Mouse (Mus musculus): ENCODE data around the gene Mut. TPM values are rescaled to one million over a fixed set of nuclear protein-coding genes. Genes with fewer than 3 reads are reported as not detected.

Gene Mut
- polyA plus RNA-seq, 1 experiment from 2014 or later, result 36.2 TPM

DNA sequence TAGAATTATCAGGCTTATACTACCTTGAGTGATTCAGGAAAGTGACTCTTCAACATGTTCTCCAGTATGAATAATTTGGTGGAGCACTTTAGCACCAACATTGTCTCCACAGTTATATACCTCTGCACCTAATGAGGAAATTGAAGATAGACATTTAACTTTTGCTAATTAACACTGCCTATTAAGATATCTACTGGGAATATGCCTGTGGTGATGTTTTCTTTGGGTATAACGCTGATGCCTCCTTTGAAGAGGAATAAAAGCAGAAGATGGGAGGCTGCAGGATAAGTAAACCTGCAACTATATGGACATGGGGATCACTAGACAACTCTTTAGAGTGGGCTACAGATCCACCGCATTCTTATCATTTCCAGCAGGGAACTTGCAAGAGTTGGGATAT lies 20.2 kb upstream of the Mut start, which contains the start of gene Glyatl3:
TSS of gene Glyatl3 (minus strand) at position 101 of the 400 bp plus-strand sequence.
- no peak within 1 kb of the TSS for H3K4me3 ChIP-seq (ENCODE audit: low read depth, low read length)
- no peak within 1 kb of the TSS for H3K4me2 ChIP-seq (ENCODE audit: low read depth, severe bottlenecking)
- 94% methylated on average over 2 of the region's 2 CpGs for WGBS

DNA sequence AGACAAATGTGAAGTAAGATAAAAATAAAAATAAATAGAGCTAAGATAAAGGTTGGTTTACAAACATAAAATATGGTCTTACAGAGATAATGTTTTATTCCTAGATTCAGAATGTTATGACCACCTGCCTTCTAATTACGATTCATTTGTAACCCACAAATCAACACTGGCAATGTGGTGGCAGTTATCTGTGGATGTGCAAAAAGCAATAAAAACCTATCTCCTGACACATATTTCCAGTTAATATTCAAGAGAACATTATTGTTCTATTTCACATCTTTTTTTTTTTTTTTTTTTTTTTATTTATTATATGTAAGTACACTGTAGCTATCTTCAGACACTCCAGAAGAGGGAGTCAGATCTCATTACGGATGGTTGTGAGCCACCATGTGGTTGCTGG lies 19.0 kb upstream of the Mut start:
- H3K9me3 ChIP-seq (ENCODE audit: control insufficient read depth, low read length), result no peaks in the 10 kb centered on the region
- no peaks in the 10 kb centered on the region for H3K4me1 ChIP-seq (ENCODE audit: control insufficient read depth, insufficient read depth, low read length)
- H3K4me3 ChIP-seq (ENCODE audit: low read depth, low read length), result no peak overlapping the region
- no peak overlapping the region for H3K9ac ChIP-seq (ENCODE audit: low read length)
- 85% methylated on average over 1 of the region's 2 CpGs for WGBS
- H3K27ac ChIP-seq (replicated peaks; ENCODE audit: low read depth, low read length), result no peak overlapping the region
- no peak for ATAC-seq (ENCODE audit: insufficient number of reproducible peaks, low FRiP score, low TSS enrichment, low read depth)
- no peak overlapping the region for H3K4me2 ChIP-seq (ENCODE audit: low read depth, severe bottlenecking)
- no peaks in the 10 kb centered on the region for H3K27me3 ChIP-seq (ENCODE audit: control insufficient read depth, insufficient read depth, low read length)
- no peak for DNase-seq (ENCODE audit: low spot score)
- H3K36me3 ChIP-seq (ENCODE audit: control insufficient read depth, insufficient read depth, low read length), result no peaks in the 10 kb centered on the region

More for the DNA sequence above, 20.2 kb upstream of the Mut start, which contains the start of gene Glyatl3:
- Histone ChIP-seq H3K36me3 (ENCODE audit: control insufficient read depth, insufficient read depth, low read length) (no peaks in the 10 kb centered on the region), H3K27me3 (ENCODE audit: control insufficient read depth, insufficient read depth, low read length) (no peaks in the 10 kb centered on the region), H3K4me1 (ENCODE audit: control insufficient read depth, insufficient read depth, low read length) (no peaks in the 10 kb centered on the region), H3K27ac (replicated peaks; ENCODE audit: low read depth, low read length) (no peak within 1 kb of the TSS), H3K9me3 (ENCODE audit: control insufficient read depth, low read length) (no peaks in the 10 kb centered on the region), H3K9ac (ENCODE audit: low read length) (no peak within 1 kb of the TSS)
- ATAC-seq (ENCODE audit: insufficient number of reproducible peaks, low FRiP score, low TSS enrichment, low read depth) (no peak), DNase-seq (ENCODE audit: low spot score) (no peak)

DNA sequence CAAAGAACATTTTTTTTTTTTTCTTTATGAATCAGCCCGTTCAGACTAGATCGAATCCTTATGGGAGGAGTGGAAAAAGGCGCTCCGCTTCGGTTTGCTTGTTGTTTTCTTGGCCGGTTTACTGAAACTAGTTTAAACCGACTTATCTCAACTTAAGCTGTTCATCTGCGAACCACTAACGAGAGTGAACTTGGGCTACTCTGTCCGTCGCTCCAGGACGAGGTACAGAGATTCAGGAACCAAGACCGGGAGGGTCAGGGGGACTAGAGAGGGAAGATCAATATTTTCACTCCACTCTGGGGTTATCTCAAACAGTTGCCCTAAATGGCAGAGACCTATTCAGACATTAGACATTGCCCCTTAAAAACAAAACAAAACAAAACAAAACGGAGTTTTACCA lies 500 bp upstream of the Mut start:
- ATAC-seq (ENCODE audit: insufficient number of reproducible peaks, low FRiP score, low TSS enrichment, low read depth) (peak; percentile 7; the same call in 1 of the 2 replicates), DNase-seq (ENCODE audit: low spot score) (no peak)
- Histone ChIP-seq H3K4me2 (ENCODE audit: low read depth, severe bottlenecking) (peak overlapping the region; percentile 66), H3K27ac (replicated peaks; ENCODE audit: low read depth, low read length) (no peak overlapping the region), H3K27me3 (ENCODE audit: control insufficient read depth, insufficient read depth, low read length) (no peaks in the 10 kb centered on the region), H3K4me1 (ENCODE audit: control insufficient read depth, insufficient read depth, low read length) (0 out of 2 replicates have a peak, but pooled peaks cover 3% of the 10 kb centered on the region), H3K36me3 (ENCODE audit: control insufficient read depth, insufficient read depth, low read length) (0 out of 2 replicates have a peak, but pooled peaks cover 2% of the 10 kb centered on the region), H3K9ac (ENCODE audit: low read length) (peak overlapping the region; percentile 65), H3K9me3 (ENCODE audit: control insufficient read depth, low read length) (no peaks in the 10 kb centered on the region), H3K4me3 (ENCODE audit: low read depth, low read length) (peak overlapping the region; percentile 52)
- under 1% methylated on average over 14 of the region's 14 CpGs for WGBS

DNA sequence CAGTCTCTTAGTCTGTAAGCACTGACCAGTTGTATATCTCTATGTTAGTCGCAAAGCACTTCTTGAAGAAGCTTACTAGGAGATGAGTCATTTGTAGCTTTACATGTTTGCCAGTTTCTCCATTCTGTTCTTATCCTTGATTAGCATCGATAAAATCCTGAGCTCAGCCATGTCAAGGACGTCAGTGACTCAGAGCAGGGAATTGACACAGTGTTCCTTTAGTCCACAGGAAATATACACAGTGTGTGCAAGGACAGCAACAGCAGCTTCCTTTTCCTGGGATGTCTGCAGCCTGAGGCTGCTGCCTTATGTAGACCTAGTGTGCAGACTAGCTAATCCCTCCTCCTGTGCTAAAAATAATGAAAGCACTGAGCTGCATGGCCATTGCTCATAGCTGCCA lies 14.0 kb downstream of the Mut start:
- Histone ChIP-seq H3K4me1 (ENCODE audit: control insufficient read depth, insufficient read depth, low read length) (no peaks in the 10 kb centered on the region), H3K4me3 (ENCODE audit: low read depth, low read length) (no peak overlapping the region), H3K27ac (replicated peaks; ENCODE audit: low read depth, low read length) (no peak overlapping the region), H3K36me3 (ENCODE audit: control insufficient read depth, insufficient read depth, low read length) (peaks cover 4% of the 10 kb centered on the region; the same call in 1 of the 2 replicates), H3K27me3 (ENCODE audit: control insufficient read depth, insufficient read depth, low read length) (no peaks in the 10 kb centered on the region), H3K9me3 (ENCODE audit: control insufficient read depth, low read length) (no peaks in the 10 kb centered on the region), H3K4me2 (ENCODE audit: low read depth, severe bottlenecking) (no peak overlapping the region), H3K9ac (ENCODE audit: low read length) (no peak overlapping the region)
- no peak for DNase-seq (ENCODE audit: low spot score)
- WGBS, result 91% methylated on average over 3 of the region's 3 CpGs
- ATAC-seq (ENCODE audit: insufficient number of reproducible peaks, low FRiP score, low TSS enrichment, low read depth), result no peak

DNA sequence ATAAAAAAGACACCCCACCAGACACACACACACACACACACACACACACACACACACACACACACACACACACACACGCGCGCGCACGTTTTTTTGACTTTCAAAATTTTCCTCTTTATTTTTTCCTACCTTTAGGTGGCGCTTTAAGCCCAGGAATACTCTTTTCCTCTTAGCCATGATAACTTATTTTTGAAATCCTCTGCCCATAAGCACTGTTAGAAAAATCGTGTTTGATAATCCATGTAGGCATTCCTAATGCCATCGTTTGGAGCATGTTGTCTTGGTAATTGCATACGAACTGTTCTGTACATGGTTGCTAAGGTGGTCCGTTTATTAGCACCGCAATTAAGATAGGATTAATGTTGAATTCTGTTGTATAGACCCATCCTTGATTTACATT lies 43.4 kb downstream of the Mut start:
- DNase-seq (ENCODE audit: low spot score) (no peak), ATAC-seq (ENCODE audit: insufficient number of reproducible peaks, low FRiP score, low TSS enrichment, low read depth) (no peak)
- no peaks in the 10 kb centered on the region for H3K27me3 ChIP-seq (ENCODE audit: control insufficient read depth, insufficient read depth, low read length)
- no peaks in the 10 kb centered on the region for H3K4me1 ChIP-seq (ENCODE audit: control insufficient read depth, insufficient read depth, low read length)
- no peaks in the 10 kb centered on the region for H3K9me3 ChIP-seq (ENCODE audit: control insufficient read depth, low read length)
- 75% methylated on average over 11 of the region's 11 CpGs for WGBS
- no peaks in the 10 kb centered on the region for H3K36me3 ChIP-seq (ENCODE audit: control insufficient read depth, insufficient read depth, low read length)
- no peak overlapping the region for H3K27ac ChIP-seq (replicated peaks; ENCODE audit: low read depth, low read length)
- H3K4me2 ChIP-seq (ENCODE audit: low read depth, severe bottlenecking), result no peak overlapping the region
- no peak overlapping the region for H3K9ac ChIP-seq (ENCODE audit: low read length)
- no peak overlapping the region for H3K4me3 ChIP-seq (ENCODE audit: low read depth, low read length)

DNA sequence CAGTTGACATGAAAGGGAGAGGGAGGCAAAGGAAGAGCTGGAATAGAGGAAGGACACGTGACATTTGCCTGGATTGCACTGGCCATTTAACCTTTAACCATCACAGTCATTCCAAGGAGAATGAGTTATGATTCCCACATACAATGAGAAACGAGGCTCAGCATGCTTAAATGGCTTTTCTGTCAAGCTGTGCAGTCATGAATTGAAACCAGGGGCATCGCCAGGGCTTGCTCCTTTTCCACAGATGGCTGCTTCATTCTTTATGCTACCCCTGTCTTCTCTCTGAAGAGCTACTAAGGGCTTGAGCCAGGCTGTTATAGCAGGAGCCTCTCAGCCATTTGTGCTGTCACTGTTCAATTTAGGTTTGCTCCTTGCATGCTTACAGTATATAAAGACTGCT lies 57.6 kb downstream of the Mut start:
- Histone ChIP-seq H3K36me3 (ENCODE audit: control insufficient read depth, insufficient read depth, low read length) (no peaks in the 10 kb centered on the region), H3K4me1 (ENCODE audit: control insufficient read depth, insufficient read depth, low read length) (no peaks in the 10 kb centered on the region), H3K4me3 (ENCODE audit: low read depth, low read length) (no peak overlapping the region), H3K27ac (replicated peaks; ENCODE audit: low read depth, low read length) (no peak overlapping the region), H3K4me2 (ENCODE audit: low read depth, severe bottlenecking) (no peak overlapping the region), H3K9me3 (ENCODE audit: control insufficient read depth, low read length) (no peaks in the 10 kb centered on the region), H3K27me3 (ENCODE audit: control insufficient read depth, insufficient read depth, low read length) (no peaks in the 10 kb centered on the region), H3K9ac (ENCODE audit: low read length) (no peak overlapping the region)
- WGBS, result 56% methylated on average over 3 of the region's 3 CpGs
- DNase-seq (ENCODE audit: low spot score), result no peak
- ATAC-seq (ENCODE audit: insufficient number of reproducible peaks, low FRiP score, low TSS enrichment, low read depth), result no peak

Other genes with a start within 250 kb of the Mut start
- gene Esp1, start 207.6 kb upstream of the Mut start, polyA plus RNA-seq (2014; fragmentation: Nextera tagmentation; extraction: Ambion mirVana), result not detected in 2 replicates
- gene Crisp2, start 127.7 kb upstream of the Mut start, polyA plus RNA-seq (2014; fragmentation: Nextera tagmentation; extraction: Ambion mirVana), result not detected in 2 replicates
- gene Rhag, start 123.6 kb upstream of the Mut start, polyA plus RNA-seq (2014; fragmentation: Nextera tagmentation; extraction: Ambion mirVana), result 4.9 and 5.6 TPM in 2 replicates
- 0.54 and 1.1 TPM in 2 replicates for gene 9130008F23Rik, start 54.1 kb upstream of the Mut start, polyA plus RNA-seq (2014; fragmentation: Nextera tagmentation; extraction: Ambion mirVana)
- not detected in 2 replicates for gene Glyatl3, start 20.3 kb upstream of the Mut start, polyA plus RNA-seq (2014; fragmentation: Nextera tagmentation; extraction: Ambion mirVana)
- 39.7 and 45.0 TPM in 2 replicates for gene Cenpq, start 362 bp downstream of the Mut start, polyA plus RNA-seq (2014; fragmentation: Nextera tagmentation; extraction: Ambion mirVana)